Mouse (Mus musculus) common myeloid progenitor, adult 5-6 weeks (primary cell): Measurements from ENCODE around the gene Ctnna2. TPM values are rescaled to one million over a fixed set of nuclear protein-coding genes. Genes with fewer than 3 reads are reported as not detected.

Experiments
- ATAC-seq: replicated peaks from 2 replicates; pipeline ENCODE4 v1.8.0; 2016; ENCODE audit warnings: low read depth, mild to moderate bottlenecking, moderate TSS enrichment, inconsistent platforms; ENCODE audit not compliant: poor library complexity, severe bottlenecking
- total RNA-seq: library from RNA; stranded (forward); fragments of 200-1000, 187-1606 nt; gene quantifications from 2 replicates; pipeline ENCODE4 v1.2.3, GENCODE M21; 2017

Ctnna2 gene
- total RNA-seq, 1 experiment from 2014 or later = not detected

DNA sequence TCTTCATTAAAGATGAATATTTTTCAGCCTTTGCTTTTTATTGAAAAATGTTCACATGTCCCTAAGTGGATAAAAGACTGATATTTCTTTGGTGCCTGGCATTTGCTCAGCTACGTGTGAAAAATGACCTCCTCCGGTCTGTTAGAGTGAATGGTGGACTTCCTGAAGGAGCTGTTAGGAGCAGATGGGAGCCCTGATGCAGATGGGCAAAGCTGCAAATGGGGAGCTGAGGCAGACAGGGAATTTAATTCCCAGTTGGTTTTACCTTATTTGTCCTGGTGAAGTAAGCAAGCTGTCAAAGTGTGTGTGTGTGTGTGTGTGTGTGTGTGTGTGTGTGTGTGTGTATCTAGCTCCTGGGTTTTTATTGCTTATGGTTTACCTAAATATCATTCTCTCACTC lies 966.3 kb downstream of the Ctnna2 start:
- no peak for ATAC-seq

- no peak for ATAC-seq
Measured at GRCm38 (mm10) chr6:77011001-77011400, 968.5 kb downstream of the Ctnna2 start.

- no peak for ATAC-seq
Measured at GRCm38 (mm10) chr6:76992128-76992527, 987.4 kb downstream of the Ctnna2 start.

GRCm38 (mm10) chr6:76984773-76985172 lies 994.7 kb downstream of the Ctnna2 start:
- ATAC-seq = no peak

DNA sequence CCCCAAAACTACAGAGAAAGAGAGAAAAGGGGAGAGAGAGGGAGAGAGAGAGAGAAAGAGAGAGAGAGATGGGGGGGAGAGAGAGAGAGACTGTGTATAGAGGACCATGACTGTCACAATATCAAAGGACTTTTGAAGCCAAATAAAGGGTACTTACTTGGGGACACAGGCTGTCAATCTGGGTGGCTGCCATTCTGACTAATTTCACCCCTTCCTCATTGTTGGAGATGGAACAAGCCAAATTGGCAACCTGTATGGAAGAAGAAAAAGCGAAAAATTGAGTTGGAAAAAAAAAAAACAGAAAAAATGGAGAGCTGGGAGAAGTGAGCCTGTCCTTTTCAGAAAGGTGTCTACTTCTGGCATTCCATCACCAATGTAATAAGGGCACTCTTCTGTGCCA lies 997.8 kb downstream of the Ctnna2 start:
- ATAC-seq = no peak

DNA sequence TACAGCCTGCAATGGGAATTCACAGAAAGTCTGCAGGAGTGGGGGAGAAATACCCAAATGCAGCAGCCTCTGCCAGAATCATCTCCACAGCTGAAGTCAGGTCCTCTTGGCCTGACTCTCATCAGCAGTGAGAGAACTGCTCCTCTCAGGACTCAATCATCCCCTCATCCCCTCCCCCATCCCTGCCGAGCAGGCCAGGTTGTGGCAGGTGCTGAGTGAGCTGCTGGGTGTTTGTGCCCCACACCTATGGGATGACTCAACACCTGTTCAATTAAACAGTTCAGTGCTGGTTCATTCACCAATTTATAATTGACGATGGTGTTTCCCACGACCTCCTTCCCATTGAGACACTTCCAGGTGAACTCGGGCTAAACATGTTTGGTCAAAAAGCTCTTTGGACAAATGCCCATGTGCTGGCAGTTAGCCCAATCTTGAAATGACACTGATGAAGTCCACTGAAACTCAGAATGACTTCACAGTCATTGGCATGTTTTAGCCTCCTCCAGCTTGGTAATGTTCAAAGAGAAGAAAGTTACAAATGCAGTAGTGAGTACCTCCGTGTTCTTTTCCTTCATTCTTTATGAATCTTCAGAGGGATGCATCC lies 1000.1 kb downstream of the Ctnna2 start:
- ATAC-seq = no peak

- ATAC-seq = no peak
Measured at GRCm38 (mm10) chr6:76977817-76978216, 1001.7 kb downstream of the Ctnna2 start.

DNA sequence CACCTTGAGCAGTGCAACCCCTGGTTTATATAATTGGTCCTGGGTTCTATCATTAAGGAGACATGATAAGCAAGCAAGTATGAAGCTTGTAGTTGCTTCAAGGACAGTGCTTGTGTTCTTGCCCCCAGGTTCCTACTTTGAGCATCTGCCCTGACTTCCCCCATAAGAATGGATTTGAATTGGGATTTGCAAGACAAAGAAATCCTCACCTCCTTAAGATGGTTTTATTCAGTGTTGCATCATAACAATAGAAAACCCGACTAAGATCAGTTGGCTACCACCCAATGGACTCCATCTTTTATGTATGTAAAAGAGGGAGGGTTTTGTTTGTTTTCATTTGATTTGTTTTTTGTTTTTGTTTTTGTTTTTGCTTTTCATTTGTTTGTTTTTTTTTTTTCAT lies 1005.2 kb downstream of the Ctnna2 start:
- ATAC-seq = no peak

GRCm38 (mm10) chr6:76964998-76965432 lies 1014.5 kb downstream of the Ctnna2 start:
- ATAC-seq = no peak

DNA sequence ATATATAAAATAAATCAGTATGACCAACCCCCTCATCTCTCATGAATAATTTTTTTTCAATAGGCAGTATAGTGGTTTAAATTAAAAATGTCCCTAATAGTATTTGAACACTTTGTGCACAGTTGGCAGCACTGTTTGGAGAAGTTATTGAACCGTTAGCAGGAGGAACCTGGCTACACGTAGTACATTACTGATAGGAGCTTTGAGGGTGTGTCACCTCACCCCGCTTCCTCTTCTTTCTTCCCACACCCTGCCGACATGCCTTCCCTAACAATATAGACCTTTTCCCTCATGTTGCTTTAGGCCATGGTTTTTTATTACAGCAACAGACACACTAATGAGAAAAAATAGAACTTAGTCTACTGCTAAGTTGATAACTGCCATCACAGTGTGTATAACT lies 1071.4 kb downstream of the Ctnna2 start:
- ATAC-seq = no peak

- no peak for ATAC-seq
Measured at GRCm38 (mm10) chr6:76897156-76897555, 1082.3 kb downstream of the Ctnna2 start.
